Mouse (Mus musculus) hindbrain, embryonic 14.5 days (tissue): Measurements from ENCODE around the gene Vmn1r195. TPM values are rescaled to one million over a fixed set of nuclear protein-coding genes. Genes with fewer than 3 reads are reported as not detected.

Source experiments
- ATAC-seq: fragments of 200-750 bp; cut with Nextera tagmentation; 2 replicates; pipeline ENCODE4 v1.8.0; 2017; ENCODE audit warnings: moderate number of reproducible peaks, mild to moderate bottlenecking, moderate TSS enrichment, moderate library complexity; ENCODE audit not compliant: low FRiP score
- DNase-seq: peaks from one replicate; pipeline ENCODE4 v3.0.0-alpha.2; 2015; ENCODE audit warnings: low spot score
- H3K27ac ChIP-seq: fragments of 300-500 bp; sonication (generic); 2 replicates; pipeline ENCODE4 v1.5.1; 2014; ENCODE audit warnings: mild to moderate bottlenecking, moderate library complexity
- H3K27me3 ChIP-seq: fragments of 300-500 bp; sonication (generic); 2 replicates; pipeline ENCODE4 v1.6.1; 2014; ENCODE audit warnings: mild to moderate bottlenecking, low read length, mixed read lengths; ENCODE audit not compliant: control insufficient read depth, insufficient read depth
- H3K36me3 ChIP-seq: fragments of 300-500 bp; sonication (generic); replicated peaks from 2 replicates; pipeline ENCODE4 v1.6.1; 2014; ENCODE audit not compliant: control insufficient read depth, insufficient read depth
- H3K4me1 ChIP-seq: fragments of 300-500 bp; sonication (generic); replicated peaks from 2 replicates; pipeline ENCODE4 v1.6.1; 2014; ENCODE audit warnings: antibody characterized with exemption, low read length, mixed read lengths; ENCODE audit not compliant: control insufficient read depth, insufficient read depth
- H3K4me2 ChIP-seq: fragments of 300-500 bp; sonication (generic); replicated peaks from 2 replicates; pipeline ENCODE4 v1.6.1; 2014; ENCODE audit warnings: mild to moderate bottlenecking, moderate library complexity
- H3K4me3 ChIP-seq: fragments of 300-500 bp; sonication (generic); replicated peaks from 2 replicates; pipeline ENCODE4 v1.5.1; 2014; ENCODE audit warnings: mild to moderate bottlenecking, low read length
- H3K9ac ChIP-seq: fragments of 300-500 bp; sonication (generic); 2 replicates; pipeline ENCODE4 v1.6.1; 2014
- H3K9me3 ChIP-seq: fragments of 300-500 bp; sonication (generic); 2 replicates; pipeline ENCODE4 v1.6.1; 2016; ENCODE audit warnings: low read length; ENCODE audit not compliant: control insufficient read depth
- polyA plus RNA-seq: library from polyadenylated mRNA; unstranded; fragments of >200 nt; fragmentation: Nextera tagmentation; extraction: Ambion mirVana; gene quantifications from 2 replicates; pipeline ENCODE4 v1.2.1, GENCODE M21; 2014

Vmn1r195 gene
- polyA plus RNA-seq, 1 experiment from 2014 or later, result not detected

DNA sequence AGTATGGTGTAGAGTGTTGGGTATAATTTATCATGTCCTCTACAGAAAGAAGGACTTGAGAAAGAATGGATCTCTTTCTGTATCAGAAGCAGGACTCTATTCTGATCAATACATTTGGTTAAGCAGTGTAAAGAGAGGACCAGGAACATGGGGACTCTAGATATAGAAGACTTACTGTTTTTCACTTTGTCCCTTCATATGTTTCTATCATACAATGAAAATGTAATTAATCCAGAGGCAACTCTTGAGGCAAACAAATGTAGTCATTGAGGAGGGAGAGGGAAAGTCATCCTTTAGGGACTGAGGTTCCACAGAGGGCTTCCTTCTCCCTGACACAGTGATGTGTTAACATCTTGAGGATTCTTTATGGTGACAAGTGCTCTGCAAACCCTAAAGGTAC lies 54.0 kb downstream of the Vmn1r195 start, which contains the start of gene Vmn1r197:
TSS of gene Vmn1r197 (plus strand) at position 301 of the 400 bp plus-strand sequence.
- Histone ChIP-seq H3K9me3 (no peaks in the 10 kb centered on the region), H3K4me3 (no peak within 1 kb of the TSS), H3K27ac (no peak within 1 kb of the TSS), H3K4me2 (no peak within 1 kb of the TSS), H3K4me1 (no peaks in the 10 kb centered on the region), H3K9ac (no peak within 1 kb of the TSS), H3K27me3 (no peaks in the 10 kb centered on the region), H3K36me3 (no peaks in the 10 kb centered on the region)
- DNase-seq, result no peak
- no peak for ATAC-seq

Other genes starting within 250 kb of the Vmn1r195 start
- gene Hist1h2ah, start 235.0 kb upstream of the Vmn1r195 start, polyA plus RNA-seq, result 8.0 TPM in 1 of 2 replicates, not detected in the other
- 1.5 and 1.6 TPM in 2 replicates for gene Hist1h2bk, start 234.7 kb upstream of the Vmn1r195 start, polyA plus RNA-seq
- gene Hist1h4i, start 229.2 kb upstream of the Vmn1r195 start, polyA plus RNA-seq, result 6.0 and 6.2 TPM in 2 replicates
- 4.4 and 5.3 TPM in 2 replicates for gene Hist1h2ag, start 227.6 kb upstream of the Vmn1r195 start, polyA plus RNA-seq
- 1.8 and 2.5 TPM in 2 replicates for gene Hist1h2bj, start 227.3 kb upstream of the Vmn1r195 start, polyA plus RNA-seq
- not detected in 2 replicates for gene Vmn1r188, start 186.1 kb upstream of the Vmn1r195 start, polyA plus RNA-seq
- gene Vmn1r189, start 164.7 kb upstream of the Vmn1r195 start, polyA plus RNA-seq, result not detected in 2 replicates
- not detected in 2 replicates for gene Vmn1r191, start 86.6 kb upstream of the Vmn1r195 start, polyA plus RNA-seq
- not detected in 2 replicates for gene Vmn1r192, start 79.4 kb upstream of the Vmn1r195 start, polyA plus RNA-seq
- 0.14 TPM in 1 of 2 replicates, not detected in the other for gene Vmn1r193, start 47.4 kb upstream of the Vmn1r195 start, polyA plus RNA-seq
- gene Vmn1r194, start 26.3 kb upstream of the Vmn1r195 start, polyA plus RNA-seq, result not detected in 2 replicates
- gene Vmn1r196, start 19.4 kb downstream of the Vmn1r195 start, polyA plus RNA-seq, result not detected in 2 replicates
- not detected in 2 replicates for gene Vmn1r197, start 54.1 kb downstream of the Vmn1r195 start, polyA plus RNA-seq
- not detected in 2 replicates for gene Vmn1r198, start 79.8 kb downstream of the Vmn1r195 start, polyA plus RNA-seq
- gene Vmn1r199, start 109.3 kb downstream of the Vmn1r195 start, polyA plus RNA-seq, result not detected in 2 replicates
- 0.20 TPM in 1 of 2 replicates, not detected in the other for gene Vmn1r200, start 119.9 kb downstream of the Vmn1r195 start, polyA plus RNA-seq
- not detected in 2 replicates for gene Vmn1r201, start 201.4 kb downstream of the Vmn1r195 start, polyA plus RNA-seq
- not detected in 2 replicates for gene Vmn1r202, start 234.9 kb downstream of the Vmn1r195 start, polyA plus RNA-seq
- gene Vmn1r203, start 247.6 kb downstream of the Vmn1r195 start, polyA plus RNA-seq, result not detected in 2 replicates